Mouse (Mus musculus) MEL (cell line): ENCODE measurements around the gene Sri.

Experiments used
- CHD2 ChIP-seq: IDR thresholded peaks from 2 replicates; pipeline ENCODE4 v1.6.1; 2011; ENCODE audit warnings: low read length, improper control_type of control experiment
- CTCF ChIP-seq, 3 experiments: IDR thresholded peaks in 2 of 3; conservative IDR thresholded peaks in 1 of 3; 2 replicates each; pipeline ENCODE4 v1.5.1; 2011 to 2012; ENCODE audit warnings: low read length in 3 of 3, low read depth in 2 of 3, mild to moderate bottlenecking in 2 of 3, improper control_type of control experiment in 1 of 3, inconsistent platforms in 1 of 3, mixed read lengths in 1 of 3, moderate library complexity in 1 of 3; ENCODE audit not compliant: control insufficient read depth in 1 of 3, insufficient read depth in 1 of 3, poor library complexity in 1 of 3, severe bottlenecking in 1 of 3
- ELF1 ChIP-seq: IDR thresholded peaks from 2 replicates; pipeline ENCODE4 v1.6.1; 2014; ENCODE audit warnings: low read depth, mild to moderate bottlenecking, inconsistent platforms, low read length, improper control_type of control experiment, moderate library complexity
- EP300 ChIP-seq, 2 experiments: IDR thresholded peaks; 2 replicates each; pipeline ENCODE4 v1.6.1; 2011; ENCODE audit warnings: improper control_type of control experiment in 2 of 2, low read length in 2 of 2, low read depth in 1 of 2, mild to moderate bottlenecking in 1 of 2
- ETS1 ChIP-seq: IDR thresholded peaks from 2 replicates; pipeline ENCODE4 v1.6.1; 2012; ENCODE audit warnings: low read depth, mild to moderate bottlenecking, inconsistent platforms, low read length, improper control_type of control experiment, moderate library complexity
- RAD21 ChIP-seq: IDR thresholded peaks from 2 replicates; pipeline ENCODE4 v1.6.1; 2011; ENCODE audit warnings: mild to moderate bottlenecking, low read depth, low read length, improper control_type of control experiment
- TAL1 ChIP-seq: IDR thresholded peaks from 2 replicates; pipeline ENCODE4 v1.6.1; 2012; ENCODE audit warnings: mild to moderate bottlenecking, inconsistent platforms, low read length, moderate library complexity, mixed read lengths

- TF ChIP-seq ELF1, result no peak
- no peak for TF ChIP-seq CHD2
- no peak for TF ChIP-seq EP300 (IDR thresholded peaks at IDR 0.05; ENCODE audit: low read depth in 1 of 2, low read length in 2 of 2)
- no peak for TF ChIP-seq RAD21
- no peak for TF ChIP-seq ETS1
- TF ChIP-seq TAL1, result no peak
- TF ChIP-seq CTCF (IDR thresholded peaks at IDR 0.05 in 2 of 3, conservative IDR thresholded peaks at IDR 0.05 in 1 of 3; ENCODE audit: control insufficient read depth in 1 of 3, insufficient read depth in 1 of 3, low read depth in 2 of 3, low read length in 3 of 3, poor library complexity in 1 of 3, severe bottlenecking in 1 of 3), result no peak
Observed at GRCm38 (mm10) chr5:8045855-8046254, at the start of gene Sri.
